ENCODE assay signal across 16 mouse cellular contexts in genomic region chr6:6290427-6290826, GRCm38 (mm10).
A peak's percentile ranks its signal among the peaks of the same experiment; 100 is the strongest.
DNase-seq lines count a peak whose midpoint lies in the region; ATAC-seq and TF ChIP-seq lines count a peak whose summit lies in the region.
"Had no signal": no experiment of that assay in that cellular context is flagged by ENCODE, and none has a peak within 500 bp of the region (broad histone marks: within the 10 kb centered on the region; RNA-seq: fewer than 3 reads in every experiment).

No protein-coding gene starts in this region.

- no peaks in the 10 kb centered on the region for H3K36me3 ChIP-seq in embryonic facial prominence, embryonic 15.5 days
- H3K36me3 ChIP-seq in embryonic facial prominence, embryonic 10.5 days (replicated peaks): no peaks in the 10 kb centered on the region
- H3K36me3 ChIP-seq in hindbrain, embryonic 11.5 days (ENCODE audit: control insufficient read depth, insufficient read depth, low read length): no peaks in the 10 kb centered on the region
- no peaks in the 10 kb centered on the region for H3K36me3 ChIP-seq in hindbrain, embryonic 16.5 days (ENCODE audit: control insufficient read depth, insufficient read depth, low read length)
- no peaks in the 10 kb centered on the region for H3K36me3 ChIP-seq in kidney, embryonic 15.5 days
- H3K36me3 ChIP-seq in liver, adult 2 months (ENCODE audit: control insufficient read depth, insufficient read depth, low read length): no peaks in the 10 kb centered on the region
- no peaks in the 10 kb centered on the region for H3K36me3 ChIP-seq in liver, embryonic 12.5 days
- H3K36me3 ChIP-seq: hindbrain, embryonic 10.5 days; hindbrain, embryonic 15.5 days had no signal

- H3K9ac ChIP-seq in embryonic facial prominence, embryonic 15.5 days: no peak overlapping the region
- no peak overlapping the region for H3K9ac ChIP-seq in hindbrain, embryonic 11.5 days (ENCODE audit: low read depth, low read length)
- no peak overlapping the region for H3K9ac ChIP-seq in hindbrain, embryonic 16.5 days (ENCODE audit: low read depth, low read length)
- H3K9ac ChIP-seq in kidney, embryonic 15.5 days: no peak overlapping the region
- H3K9ac ChIP-seq in liver, adult 2 months (ENCODE audit: low read depth, low read length): no peak overlapping the region
- no peak overlapping the region for H3K9ac ChIP-seq in liver, embryonic 12.5 days
- H3K9ac ChIP-seq: forebrain, postnatal 0 days; hindbrain, embryonic 15.5 days had no signal

- H3K4me2 ChIP-seq in embryonic facial prominence, embryonic 15.5 days (replicated peaks): no peak overlapping the region
- H3K4me2 ChIP-seq in hindbrain, embryonic 11.5 days (replicated peaks; ENCODE audit: low read depth, low read length): no peak overlapping the region
- no peak overlapping the region for H3K4me2 ChIP-seq in hindbrain, embryonic 16.5 days (ENCODE audit: low read length)
- no peak overlapping the region for H3K4me2 ChIP-seq in kidney, embryonic 15.5 days
- no peak overlapping the region for H3K4me2 ChIP-seq in liver, embryonic 12.5 days
- H3K4me2 ChIP-seq: hindbrain, embryonic 15.5 days had no signal

- TF ChIP-seq CTCF in liver, adult 2 months (IDR thresholded peaks at IDR 0.05; ENCODE audit: low read depth, low read length): no peak

- no peak for TF ChIP-seq POLR2A in liver, adult 2 months (IDR thresholded peaks at IDR 0.05; ENCODE audit: extremely low read depth, insufficient read depth, low read length)

- no peak overlapping the region for H3K27ac ChIP-seq in embryonic facial prominence, embryonic 15.5 days (replicated peaks)
- H3K27ac ChIP-seq in embryonic facial prominence, embryonic 10.5 days (replicated peaks): no peak overlapping the region
- H3K27ac ChIP-seq in hindbrain, embryonic 11.5 days (ENCODE audit: low read depth, low read length): no peak overlapping the region
- no peak overlapping the region for H3K27ac ChIP-seq in hindbrain, embryonic 16.5 days (ENCODE audit: low read depth, low read length)
- H3K27ac ChIP-seq in kidney, embryonic 15.5 days: no peak overlapping the region
- H3K27ac ChIP-seq in liver, adult 2 months (replicated peaks; ENCODE audit: insufficient read depth, low read depth, low read length): no peak overlapping the region; the same call in 1 of the 2 replicates
- H3K27ac ChIP-seq in liver, embryonic 12.5 days: no peak overlapping the region
- H3K27ac ChIP-seq: gastrocnemius, adult 2 months; hindbrain, embryonic 10.5 days; hindbrain, embryonic 15.5 days had no signal

- peak; percentile 24; the same call in 1 of the 2 replicates for ATAC-seq in embryonic facial prominence, embryonic 15.5 days (ENCODE audit: insufficient number of reproducible peaks, low FRiP score, low TSS enrichment, low read depth)
- ATAC-seq in hindbrain, embryonic 11.5 days (ENCODE audit: low FRiP score): peak; percentile 35; the same call in 1 of the 2 replicates
- no peak for ATAC-seq in hindbrain, embryonic 16.5 days
- ATAC-seq in kidney, embryonic 15.5 days (replicated peaks; ENCODE audit: low FRiP score): peak; percentile 61; the same call in 1 of the 2 replicates
- ATAC-seq in liver, embryonic 12.5 days: no peak
- ATAC-seq: activated CD4-positive, CD25-positive, alpha-beta regulatory T cell, adult 4 months; forebrain, embryonic 14.5 days; forebrain, postnatal 0 days; inflammation-experienced regulatory T-cells, adult 6 months had no signal

- no peak for DNase-seq in embryonic facial prominence, embryonic 10.5 days (ENCODE audit: low spot score)
- no peak for DNase-seq in hindbrain, embryonic 11.5 days (ENCODE audit: low spot score)
- no peak for DNase-seq in kidney, adult 18-20 months
- peak; percentile 86 for DNase-seq in liver, adult 2 months (ENCODE audit: extremely low read depth, low read depth, low spot score)
- DNase-seq: gastrocnemius, postnatal 14 days had no signal

- 83% methylated on average over 7 of the region's 7 CpGs for WGBS in embryonic facial prominence, embryonic 15.5 days
- 85% methylated on average over 7 of the region's 7 CpGs for WGBS in embryonic facial prominence, embryonic 10.5 days
- WGBS in hindbrain, embryonic 11.5 days: 82% methylated on average over 7 of the region's 7 CpGs
- 90% methylated on average over 7 of the region's 7 CpGs for WGBS in hindbrain, embryonic 16.5 days
- 62% methylated on average over 7 of the region's 7 CpGs for WGBS in kidney, embryonic 15.5 days
- 48% methylated on average over 7 of the region's 7 CpGs for WGBS in liver, adult 2 months
- 84% methylated on average over 7 of the region's 7 CpGs for WGBS in liver, embryonic 12.5 days (ENCODE audit: insufficient replicate concordance)

- H3K9me3 ChIP-seq in embryonic facial prominence, embryonic 15.5 days (replicated peaks): no peaks in the 10 kb centered on the region
- H3K9me3 ChIP-seq in embryonic facial prominence, embryonic 10.5 days: no peaks in the 10 kb centered on the region
- no peaks in the 10 kb centered on the region for H3K9me3 ChIP-seq in hindbrain, embryonic 11.5 days (ENCODE audit: control insufficient read depth, low read length)
- H3K9me3 ChIP-seq in hindbrain, embryonic 16.5 days (ENCODE audit: control insufficient read depth, low read length): no peaks in the 10 kb centered on the region
- H3K9me3 ChIP-seq in kidney, embryonic 15.5 days (replicated peaks): no peaks in the 10 kb centered on the region
- H3K9me3 ChIP-seq in liver, embryonic 12.5 days (replicated peaks): no peaks in the 10 kb centered on the region
- H3K9me3 ChIP-seq: hindbrain, embryonic 10.5 days; hindbrain, embryonic 15.5 days had no signal

- no peaks in the 10 kb centered on the region for H3K79me2 ChIP-seq in liver, adult 2 months (ENCODE audit: control insufficient read depth, insufficient read depth, low read length)

- no peaks in the 10 kb centered on the region; the same call in 1 of the 2 replicates for H3K4me1 ChIP-seq in embryonic facial prominence, embryonic 15.5 days
- peaks cover 25% of the 10 kb centered on the region for H3K4me1 ChIP-seq in embryonic facial prominence, embryonic 10.5 days
- H3K4me1 ChIP-seq in hindbrain, embryonic 11.5 days (replicated peaks; ENCODE audit: control insufficient read depth, insufficient read depth, low read length): no peaks in the 10 kb centered on the region
- no peaks in the 10 kb centered on the region for H3K4me1 ChIP-seq in hindbrain, embryonic 16.5 days (ENCODE audit: control insufficient read depth, insufficient read depth, low read depth, low read length)
- H3K4me1 ChIP-seq in kidney, embryonic 15.5 days: 0 out of 2 replicates have a peak, but pooled peaks cover 6% of the 10 kb centered on the region
- peaks cover 7% of the 10 kb centered on the region; the same call in 1 of the 2 replicates for H3K4me1 ChIP-seq in liver, adult 2 months (ENCODE audit: control insufficient read depth, insufficient read depth, low read length)
- no peaks in the 10 kb centered on the region for H3K4me1 ChIP-seq in liver, embryonic 12.5 days
- H3K4me1 ChIP-seq: hindbrain, embryonic 15.5 days had no signal

- H3K4me3 ChIP-seq in embryonic facial prominence, embryonic 15.5 days (replicated peaks): no peak overlapping the region
- no peak overlapping the region for H3K4me3 ChIP-seq in embryonic facial prominence, embryonic 10.5 days
- no peak overlapping the region for H3K4me3 ChIP-seq in hindbrain, embryonic 11.5 days (ENCODE audit: low read depth, low read length)
- no peak overlapping the region for H3K4me3 ChIP-seq in hindbrain, embryonic 16.5 days (ENCODE audit: low read length)
- H3K4me3 ChIP-seq in kidney, embryonic 15.5 days (replicated peaks): no peak overlapping the region
- no peak overlapping the region for H3K4me3 ChIP-seq in liver, adult 2 months (ENCODE audit: insufficient read depth, low read depth, low read length)
- H3K4me3 ChIP-seq in liver, embryonic 12.5 days: no peak overlapping the region
- H3K4me3 ChIP-seq: gastrocnemius, adult 2 months; hindbrain, embryonic 10.5 days; hindbrain, embryonic 15.5 days had no signal

- no peaks in the 10 kb centered on the region for H3K27me3 ChIP-seq in embryonic facial prominence, embryonic 15.5 days
- 0 out of 2 replicates have a peak, but pooled peaks cover 3% of the 10 kb centered on the region for H3K27me3 ChIP-seq in embryonic facial prominence, embryonic 10.5 days (replicated peaks; ENCODE audit: low read depth, poor library complexity, severe bottlenecking)
- no peaks in the 10 kb centered on the region for H3K27me3 ChIP-seq in hindbrain, embryonic 11.5 days (ENCODE audit: control insufficient read depth, insufficient read depth, low read length)
- no peaks in the 10 kb centered on the region for H3K27me3 ChIP-seq in hindbrain, embryonic 16.5 days (replicated peaks; ENCODE audit: control insufficient read depth, insufficient read depth, low read length)
- H3K27me3 ChIP-seq in kidney, embryonic 15.5 days: no peaks in the 10 kb centered on the region
- H3K27me3 ChIP-seq in liver, adult 2 months (ENCODE audit: control insufficient read depth, insufficient read depth, low read length): no peaks in the 10 kb centered on the region
- H3K27me3 ChIP-seq in liver, embryonic 12.5 days (replicated peaks): no peaks in the 10 kb centered on the region
- H3K27me3 ChIP-seq: hindbrain, embryonic 15.5 days had no signal

Comparison
In these comparisons a context has a peak if more than half of its experiments do, and no peak if none do; other contexts are left out.
1. ATAC-seq: peak in embryonic facial prominence, embryonic 15.5 days (single experiment), hindbrain, embryonic 11.5 days (single experiment) and kidney, embryonic 15.5 days (single experiment); none in hindbrain, embryonic 16.5 days (single experiment) and liver, embryonic 12.5 days (single experiment).